Mouse (Mus musculus) cerebellum, adult 11 months (tissue): ENCODE data around the gene Epn3.

Source experiments
- DNase-seq: peaks from one replicate; pipeline ENCODE4 v3.0.0; 2022

The Epn3 gene

GRCm38 (mm10) chr11:94499661-94500152 lies at the start of gene Epn3:
Epn3 (minus strand) TSS chr11:94499974.
- DNase-seq: peak; percentile 50

GRCm38 (mm10) chr11:94548888-94549690 lies 49.3 kb upstream of the Epn3 start, which contains the start of gene Rsad1:
Rsad1 (minus strand) TSS chr11:94549255.
- peak; percentile 95 for DNase-seq

GRCm38 (mm10) chr11:94548041-94548784 lies 48.4 kb upstream of the Epn3 start:
- DNase-seq: peak; percentile 66

- DNase-seq: no peak
Observed at GRCm38 (mm10) chr11:94547271-94547670, 47.5 kb upstream of the Epn3 start.

- DNase-seq: no peak
Observed at GRCm38 (mm10) chr11:94546381-94546780, 46.6 kb upstream of the Epn3 start.

GRCm38 (mm10) chr11:94544422-94544821 lies 44.6 kb upstream of the Epn3 start:
- peak; percentile 35 for DNase-seq

GRCm38 (mm10) chr11:94543932-94544331 lies 44.2 kb upstream of the Epn3 start:
- peak; percentile 95 for DNase-seq

- no peak for DNase-seq
Observed at GRCm38 (mm10) chr11:94543344-94543743, 43.6 kb upstream of the Epn3 start.

GRCm38 (mm10) chr11:94542400-94542799 lies 42.6 kb upstream of the Epn3 start:
- no peak for DNase-seq

- no peak for DNase-seq
Observed at GRCm38 (mm10) chr11:94539761-94540160, 40.0 kb upstream of the Epn3 start.

- DNase-seq: no peak
Observed at GRCm38 (mm10) chr11:94538733-94539292, 39.0 kb upstream of the Epn3 start.

GRCm38 (mm10) chr11:94533171-94533570 lies 33.4 kb upstream of the Epn3 start:
- no peak for DNase-seq

- no peak for DNase-seq
Observed at GRCm38 (mm10) chr11:94528879-94529278, 29.1 kb upstream of the Epn3 start.

GRCm38 (mm10) chr11:94526171-94526879 lies 26.6 kb upstream of the Epn3 start:
- DNase-seq: no peak

- peak; percentile 64 for DNase-seq
Observed at GRCm38 (mm10) chr11:94521219-94521843, 21.6 kb upstream of the Epn3 start, which contains the start of gene Mycbpap. Mycbpap (minus strand) TSS chr11:94521742.

- DNase-seq: no peak
Observed at GRCm38 (mm10) chr11:94513452-94513851, 13.7 kb upstream of the Epn3 start.

- DNase-seq: no peak
Observed at GRCm38 (mm10) chr11:94508976-94509375, 9.2 kb upstream of the Epn3 start.

- DNase-seq: no peak
Observed at GRCm38 (mm10) chr11:94501482-94501881, 1.7 kb upstream of the Epn3 start.

GRCm38 (mm10) chr11:94500362-94500761 lies 588 bp upstream of the Epn3 start:
- no peak for DNase-seq

GRCm38 (mm10) chr11:94499035-94499434 lies 739 bp downstream of the Epn3 start:
- DNase-seq: peak; percentile 78

- peak; percentile 63 for DNase-seq
Observed at GRCm38 (mm10) chr11:94498093-94498996, 1.4 kb downstream of the Epn3 start.
